In the genomic region with DNA sequence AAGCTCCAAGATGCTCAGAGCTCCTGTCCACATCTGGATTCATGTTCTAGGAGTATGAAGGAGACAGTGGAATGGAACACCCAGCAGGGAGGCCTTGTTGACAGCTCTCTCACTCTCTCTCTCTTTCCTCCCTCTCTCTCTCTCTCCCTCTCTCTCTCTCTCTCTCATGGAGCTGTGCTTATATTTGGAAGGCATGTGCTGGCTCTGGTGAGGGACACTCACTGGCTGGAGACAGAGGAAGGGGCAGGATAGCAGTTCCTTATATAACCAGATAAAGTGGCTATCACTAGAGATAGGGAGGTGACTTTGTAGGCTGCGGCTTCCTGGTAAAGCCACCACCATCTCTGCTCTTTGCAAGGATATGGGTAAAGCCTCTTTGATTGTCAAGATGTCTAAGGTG, we compare ENCODE assay signal across 15 mouse cellular contexts. TPM values are rescaled to one million over a fixed set of nuclear protein-coding genes. Genes with fewer than 3 reads are reported as not detected.
A peak's percentile ranks its signal among the peaks of the same experiment; 100 is the strongest.
DNase-seq lines count a peak whose midpoint lies in the region; ATAC-seq and TF ChIP-seq lines count a peak whose summit lies in the region.
"Had no signal": no experiment of that assay in that cellular context is flagged by ENCODE, and none has a peak within 500 bp of the region (broad histone marks: within the 10 kb centered on the region; RNA-seq: fewer than 3 reads in every experiment).

No protein-coding gene starts in this region.

- ATAC-seq in lung, embryonic 14.5 days (ENCODE audit: insufficient read depth): no peak
- ATAC-seq in lung, postnatal 0 days: no peak
- peak; percentile 12; the same call in 1 of the 2 replicates for ATAC-seq in liver, embryonic 14.5 days (ENCODE audit: insufficient read depth)

- intact Hi-C loops in gastrocnemius, adult 2 months (cut with DNase I): loop anchor here (2.0 kb wide), 1 partner anchor 55 kb away; no protein-coding TSS in a partner anchor
- intact Hi-C loops in gastrocnemius, postnatal 14 days (cut with DNase I; ENCODE audit: low total_unique reads): loop anchor here (10.0 kb wide), 2 partner anchors 65 to 225 kb away; a partner anchor contains a TSS

- peak overlapping the region; percentile 82 for H3K27ac ChIP-seq in gastrocnemius, adult 2 months
- peak overlapping the region; percentile 75; the same call in 1 of the 2 replicates for H3K27ac ChIP-seq in lung, embryonic 14.5 days (ENCODE audit: low read depth)
- H3K27ac ChIP-seq in lung, postnatal 0 days (ENCODE audit: low read length): no peak overlapping the region
- H3K27ac ChIP-seq in CH12.LX (ENCODE audit: insufficient read depth, low read depth): no peak overlapping the region
- H3K27ac ChIP-seq in liver, embryonic 14.5 days: peak overlapping the region; percentile 100
- H3K27ac ChIP-seq: hindbrain, embryonic 13.5 days; kidney, embryonic 15.5 days; lung, embryonic 15.5 days; midbrain, embryonic 12.5 days; neural tube, embryonic 12.5 days had no signal

- no peak overlapping the region for H3K4me3 ChIP-seq in gastrocnemius, adult 2 months
- H3K4me3 ChIP-seq in lung, embryonic 14.5 days (ENCODE audit: low read depth, low read length): no peak overlapping the region
- no peak overlapping the region for H3K4me3 ChIP-seq in lung, postnatal 0 days (ENCODE audit: low read depth, low read length)
- H3K4me3 ChIP-seq in CH12.LX (replicated peaks in 1 of 3; ENCODE audit: low read depth in 2 of 3, low read length in 2 of 3, poor library complexity in 1 of 3): no peak overlapping the region
- H3K4me3 ChIP-seq in liver, embryonic 14.5 days (ENCODE audit: insufficient read depth in 1 of 2, low read depth in 2 of 2, low read length in 2 of 2): peak overlapping the region; percentile 32 to 35
- H3K4me3 ChIP-seq: hindbrain, embryonic 13.5 days; kidney, embryonic 15.5 days; lung, embryonic 15.5 days; midbrain, embryonic 12.5 days; neural tube, embryonic 12.5 days had no signal

- no peaks in the 10 kb centered on the region for H3K36me3 ChIP-seq in lung, embryonic 14.5 days (ENCODE audit: insufficient read depth)
- H3K36me3 ChIP-seq in lung, postnatal 0 days (ENCODE audit: insufficient read depth, low read length): no peaks in the 10 kb centered on the region
- H3K36me3 ChIP-seq in CH12.LX (replicated peaks in 1 of 2; ENCODE audit: control insufficient read depth in 1 of 2, insufficient read depth in 1 of 2, low read length in 1 of 2): no peaks in the 10 kb centered on the region
- H3K36me3 ChIP-seq in liver, embryonic 14.5 days (replicated peaks; ENCODE audit: control insufficient read depth, insufficient read depth, low read depth): no peaks in the 10 kb centered on the region
- H3K36me3 ChIP-seq: hindbrain, embryonic 13.5 days; kidney, embryonic 15.5 days; lung, embryonic 15.5 days; midbrain, embryonic 12.5 days; neural tube, embryonic 12.5 days had no signal

- no peak for TF ChIP-seq RAD21 in CH12.LX (IDR thresholded peaks at IDR 0.05; ENCODE audit: low read depth, low read length)

- TF ChIP-seq EP300 in lung, postnatal 0 days (IDR thresholded peaks at IDR 0.05): no peak
- no peak for TF ChIP-seq EP300 in CH12.LX (IDR thresholded peaks at IDR 0.05; ENCODE audit: low read length)
- no peak for TF ChIP-seq EP300 in liver, embryonic 14.5 days (IDR thresholded peaks at IDR 0.05; ENCODE audit: low read depth)

- no peak for DNase-seq in gastrocnemius, adult 2 months
- DNase-seq in gastrocnemius, postnatal 14 days: no peak
- DNase-seq in lung, embryonic 14.5 days: no peak
- DNase-seq in lung, postnatal 0 days (ENCODE audit: low spot score): no peak
- no peak for DNase-seq in CH12.LX (ENCODE audit: extremely low read depth)
- DNase-seq in liver, embryonic 14.5 days (ENCODE audit: low read depth in 3 of 3, low spot score in 3 of 3): peak; percentile 50 to 52 (median 51)
- DNase-seq in layer of hippocampus, adult 8-10 months (ENCODE audit: low spot score in 2 of 2): no peak
- DNase-seq in cerebellum, adult 18-20 months: no peak
- DNase-seq: cerebellum, adult 9-10 months; layer of hippocampus, adult 9-11 months had no signal

- no peaks in the 10 kb centered on the region for H3K27me3 ChIP-seq in lung, embryonic 14.5 days (ENCODE audit: insufficient read depth, low read length)
- no peaks in the 10 kb centered on the region for H3K27me3 ChIP-seq in lung, postnatal 0 days (replicated peaks; ENCODE audit: insufficient read depth, low read length)
- H3K27me3 ChIP-seq in CH12.LX (replicated peaks): peaks cover 14% of the 10 kb centered on the region
- no peaks in the 10 kb centered on the region for H3K27me3 ChIP-seq in liver, embryonic 14.5 days (ENCODE audit: control insufficient read depth, insufficient read depth, low read length)
- H3K27me3 ChIP-seq: hindbrain, embryonic 13.5 days; lung, embryonic 15.5 days; midbrain, embryonic 12.5 days; neural tube, embryonic 12.5 days had no signal

- in situ Hi-C loops in CH12.LX (cut with MboI; ENCODE audit: low pct_ligation_motif_present, low pct_unique_long_range_greater_than_20kb, low sequenced_read_pairs): no loop called here

- TF ChIP-seq POLR2A in CH12.LX (IDR thresholded peaks at IDR 0.05; ENCODE audit: low read depth, low read length): no peak

- dilution Hi-C loops in CH12.LX (cut with MboI; ENCODE audit: extremely low pct_ligation_motif_present, extremely low pct_unique_long_range_greater_than_20kb, low sequenced_read_pairs): no loop called here

- peak overlapping the region; percentile 12; the same call in 1 of the 2 replicates for H3K4me2 ChIP-seq in lung, embryonic 14.5 days
- no peak overlapping the region for H3K4me2 ChIP-seq in lung, postnatal 0 days (replicated peaks; ENCODE audit: low read depth, low read length)
- H3K4me2 ChIP-seq in CH12.LX (ENCODE audit: insufficient read depth, low read depth, poor library complexity, severe bottlenecking): no peak overlapping the region
- H3K4me2 ChIP-seq in liver, embryonic 14.5 days (ENCODE audit: low read depth): peak overlapping the region; percentile 84
- H3K4me2 ChIP-seq: hindbrain, embryonic 13.5 days; kidney, embryonic 15.5 days; lung, embryonic 15.5 days; midbrain, embryonic 12.5 days; neural tube, embryonic 12.5 days had no signal

- no peak overlapping the region for H3K9ac ChIP-seq in lung, embryonic 14.5 days
- H3K9ac ChIP-seq in lung, postnatal 0 days (replicated peaks; ENCODE audit: low read depth): no peak overlapping the region
- H3K9ac ChIP-seq in CH12.LX (ENCODE audit: insufficient read depth, low read depth): no peak overlapping the region
- H3K9ac ChIP-seq in liver, embryonic 14.5 days (replicated peaks): peak overlapping the region; percentile 82
- H3K9ac ChIP-seq: kidney, embryonic 15.5 days; lung, embryonic 15.5 days; midbrain, embryonic 12.5 days; neural tube, embryonic 12.5 days had no signal

- WGBS in lung, embryonic 14.5 days: 95% methylated on average over 1 of the region's 1 CpGs
- WGBS in lung, postnatal 0 days: 78% methylated on average over 1 of the region's 1 CpGs
- WGBS in liver, embryonic 14.5 days (ENCODE audit: insufficient replicate concordance): 4% methylated on average over 1 of the region's 1 CpGs

- H3K4me1 ChIP-seq in lung, embryonic 14.5 days (ENCODE audit: insufficient read depth): 0 out of 2 replicates have a peak, but pooled peaks cover 4% of the 10 kb centered on the region
- no peaks in the 10 kb centered on the region for H3K4me1 ChIP-seq in lung, postnatal 0 days (ENCODE audit: insufficient read depth, low read depth, low read length)
- H3K4me1 ChIP-seq in CH12.LX (ENCODE audit: control insufficient read depth in 1 of 2, insufficient read depth in 2 of 2): peaks cover 13 to 37% of the 10 kb centered on the region in 2 experiments
- peaks cover 70 to 78% of the 10 kb centered on the region in 2 experiments for H3K4me1 ChIP-seq in liver, embryonic 14.5 days (replicated peaks; ENCODE audit: control insufficient read depth in 2 of 2, insufficient read depth in 2 of 2, low read length in 1 of 2)

- H3K9me3 ChIP-seq in lung, embryonic 14.5 days (ENCODE audit: low read depth, low read length): no peaks in the 10 kb centered on the region
- H3K9me3 ChIP-seq in lung, postnatal 0 days (ENCODE audit: low read length): no peaks in the 10 kb centered on the region
- H3K9me3 ChIP-seq in CH12.LX (replicated peaks; ENCODE audit: low read length): no peaks in the 10 kb centered on the region
- no peaks in the 10 kb centered on the region for H3K9me3 ChIP-seq in liver, embryonic 14.5 days (ENCODE audit: control insufficient read depth, low read length)
- H3K9me3 ChIP-seq: hindbrain, embryonic 13.5 days; kidney, embryonic 15.5 days; lung, embryonic 15.5 days; midbrain, embryonic 12.5 days; neural tube, embryonic 12.5 days had no signal

- H3K79me2 ChIP-seq in CH12.LX (replicated peaks; ENCODE audit: control insufficient read depth, extremely low read depth, insufficient read depth, poor library complexity, severe bottlenecking): no peaks in the 10 kb centered on the region

- TF ChIP-seq CTCF in gastrocnemius, adult 2 months (IDR thresholded peaks at IDR 0.05): no peak
- no peak for TF ChIP-seq CTCF in lung, embryonic 14.5 days (IDR thresholded peaks at IDR 0.05; ENCODE audit: low read depth)
- no peak for TF ChIP-seq CTCF in lung, postnatal 0 days (IDR thresholded peaks at IDR 0.05)
- no peak for TF ChIP-seq CTCF in CH12.LX (conservative IDR thresholded peaks at IDR 0.05 in 1 of 2, IDR thresholded peaks at IDR 0.05 in 1 of 2; ENCODE audit: low read depth in 2 of 2, low read length in 2 of 2)
- no peak for TF ChIP-seq CTCF in liver, embryonic 14.5 days (IDR thresholded peaks at IDR 0.05; ENCODE audit: low read depth)

TF ChIP-seq in CH12.LX, 34 proteins besides CTCF, POLR2A, EP300 and RAD21:
- TF ChIP-seq MAX (IDR thresholded peaks at IDR 0.05; ENCODE audit: low read length) (0 out of 2 replicates have a peak, but pooled peaks have one; percentile 13), IRF4 (IDR thresholded peaks at IDR 0.05; ENCODE audit: low read depth, low read length) (0 out of 2 replicates have a peak, but pooled peaks have one; percentile 1), NELFE (IDR thresholded peaks at IDR 0.05; ENCODE audit: low read depth, low read length) (0 out of 2 replicates have a peak, but pooled peaks have one; percentile 3), ZKSCAN1 (IDR thresholded peaks at IDR 0.05; ENCODE audit: borderline replicate concordance, low read depth, low read length) (no peak), CHD1 (IDR thresholded peaks at IDR 0.05; ENCODE audit: low read depth, low read length) (no peak)

RNA-seq across cellular contexts. Expression of a gene that starts 4.6 kb away (rescaled TPM):
- 10 to 100 TPM; 45.4 to 50.4 TPM for total RNA-seq in gastrocnemius, adult 2 months (2021)
- total RNA-seq in gastrocnemius, postnatal 14 days (2021): 10 to 100 TPM; 36.2 to 36.5 TPM
- polyA plus RNA-seq in lung, embryonic 14.5 days (2014; fragmentation: Nextera tagmentation; extraction: Ambion mirVana): 58.1 and 72.7 TPM in 2 replicates
- polyA plus RNA-seq in lung, postnatal 0 days (2015; fragmentation: Nextera tagmentation; extraction: Ambion mirVana): 65.1 and 65.5 TPM in 2 replicates
- 39.9 and 46.7 TPM in 2 replicates for total RNA-seq in CH12.LX (2012; rRNA removed)
- total RNA-seq in CH12.LX (2014; rRNA removed): 69.0 and 87.7 TPM in 2 replicates
- 62.4 and 67.9 TPM in 2 replicates for polyA plus RNA-seq in CH12.LX (2012; ENCODE audit: insufficient read length, low read depth)
- 110 and 136 TPM in 2 replicates for polyA plus RNA-seq in liver, embryonic 14.5 days (2012; rRNA removed)
- 88.0 and 95.0 TPM in 2 replicates for polyA plus RNA-seq in liver, embryonic 14.5 days (2014; fragmentation: Nextera tagmentation; extraction: Ambion mirVana)
- 100 to 1,000 TPM in 1 of 4 experiments, 10 to 100 TPM in 3; 72.0 to 102 (median 84.5) TPM for total RNA-seq in layer of hippocampus, adult 8-10 months (2022)

Comparison
In these comparisons a context has a peak if more than half of its experiments do, and no peak if none do; other contexts are left out.
1. H3K27ac ChIP-seq: peak in gastrocnemius, adult 2 months (single experiment), lung, embryonic 14.5 days (single experiment) and liver, embryonic 14.5 days (single experiment); none in lung, postnatal 0 days (single experiment) and CH12.LX (single experiment).
2. H3K4me2 ChIP-seq: peak in lung, embryonic 14.5 days (single experiment) and liver, embryonic 14.5 days (single experiment); none in lung, postnatal 0 days (single experiment) and CH12.LX (single experiment).
3. DNase-seq: peak in liver, embryonic 14.5 days (3 of 3); none in gastrocnemius, adult 2 months (single experiment), gastrocnemius, postnatal 14 days (single experiment), lung, embryonic 14.5 days (single experiment), lung, postnatal 0 days (single experiment), CH12.LX (single experiment), layer of hippocampus, adult 8-10 months (0 of 2) and cerebellum, adult 18-20 months (0 of 2).
4. H3K4me3 ChIP-seq: peak in liver, embryonic 14.5 days (2 of 2); none in gastrocnemius, adult 2 months (single experiment), lung, embryonic 14.5 days (single experiment), lung, postnatal 0 days (single experiment) and CH12.LX (0 of 3).